Mouse (Mus musculus): Measurements from ENCODE around the gene Ndufaf1.
A peak's percentile ranks its signal among the peaks of the same experiment; 100 is the strongest.
"Not testable (repeated sequence)": the region's sequence is repeated elsewhere in the genome, so short reads cannot be mapped to it uniquely, and the experiment has no call there.

Ndufaf1 gene

GRCm38 (mm10) chr2:119662220-119663182 lies at the start of gene Ndufaf1:
TSS of gene Ndufaf1 (minus strand) at chr2:119662827.
- peak; percentile 82 to 87 for DNase-seq

GRCm38 (mm10) chr2:119710011-119710410 lies 47.4 kb upstream of the Ndufaf1 start:
- DNase-seq, result no peak

GRCm38 (mm10) chr2:119707676-119708075 lies 45.0 kb upstream of the Ndufaf1 start:
- no peak for DNase-seq

GRCm38 (mm10) chr2:119703171-119703570 lies 40.5 kb upstream of the Ndufaf1 start:
- DNase-seq, result no peak

GRCm38 (mm10) chr2:119699962-119700361 lies 37.3 kb upstream of the Ndufaf1 start:
- no peak for DNase-seq

GRCm38 (mm10) chr2:119698472-119698871 lies 35.8 kb upstream of the Ndufaf1 start:
- DNase-seq, result no peak

GRCm38 (mm10) chr2:119696111-119696510 lies 33.5 kb upstream of the Ndufaf1 start:
- peak in 1 of 2 experiments; percentile 9 for DNase-seq

GRCm38 (mm10) chr2:119694826-119695225 lies 32.2 kb upstream of the Ndufaf1 start:
- no peak for DNase-seq

- no peak for DNase-seq
Observed at GRCm38 (mm10) chr2:119692003-119692701, 29.5 kb upstream of the Ndufaf1 start.

- peak; percentile 15 to 60 for DNase-seq
Observed at GRCm38 (mm10) chr2:119683706-119684105, 21.1 kb upstream of the Ndufaf1 start.

GRCm38 (mm10) chr2:119675831-119676230 lies 13.2 kb upstream of the Ndufaf1 start:
- no peak for DNase-seq

- peak in 1 of 2 experiments; percentile 32 for DNase-seq
Observed at GRCm38 (mm10) chr2:119675215-119675784, 12.7 kb upstream of the Ndufaf1 start.

GRCm38 (mm10) chr2:119674525-119675214 lies 12.0 kb upstream of the Ndufaf1 start, which contains the start of gene Rtf1:
TSS of gene Rtf1 (plus strand) at chr2:119675068.
- peak; percentile 96 to 97 for DNase-seq

GRCm38 (mm10) chr2:119669010-119669409 lies 6.4 kb upstream of the Ndufaf1 start:
- peak; percentile 17 to 32 for DNase-seq

GRCm38 (mm10) chr2:119665744-119666143 lies 3.1 kb upstream of the Ndufaf1 start:
- DNase-seq, result not testable (repeated sequence)

- DNase-seq, result no peak
Observed at GRCm38 (mm10) chr2:119644254-119644653, 18.4 kb downstream of the Ndufaf1 start.

GRCm38 (mm10) chr2:119641214-119641912 lies 21.3 kb downstream of the Ndufaf1 start:
- DNase-seq, result no peak

- DNase-seq, result no peak
Observed at GRCm38 (mm10) chr2:119636781-119637180, 25.8 kb downstream of the Ndufaf1 start.

GRCm38 (mm10) chr2:119621302-119621701 lies 41.3 kb downstream of the Ndufaf1 start:
- DNase-seq, result peak in 1 of 2 experiments; percentile 42

GRCm38 (mm10) chr2:119619002-119619401 lies 43.6 kb downstream of the Ndufaf1 start:
- not testable (repeated sequence) for DNase-seq

GRCm38 (mm10) chr2:119618199-119618982 lies 44.2 kb downstream of the Ndufaf1 start, which contains the start of the genes Nusap1 and Oip5:
TSS of gene Nusap1 (plus strand) at chr2:119618298.
TSS of gene Oip5 (minus strand) at chr2:119618469.
- peak; percentile 97 for DNase-seq
